Mouse (Mus musculus) left cerebral cortex, postnatal 4 days (tissue): ENCODE results near the gene Tas2r126. TPM values are rescaled to one million over a fixed set of nuclear protein-coding genes. Genes with fewer than 3 reads are reported as not detected.

Experiments
- DNase-seq: peaks from one replicate; pipeline ENCODE4 v3.0.0-alpha.2; 2022
- intact Hi-C: fragments of 180-260 bp; cut with DNase I; formaldehyde crosslinking; loops from one replicate; pipeline ENCODE4 v1.15.1; 2025
- total RNA-seq, 2 experiments: library from RNA; stranded (reverse); gene quantifications; 2 replicates each; pipeline ENCODE4 v1.2.3; 2021

Gene Tas2r126
- total RNA-seq, 2 experiments from 2014 or later: not detected

DNA sequence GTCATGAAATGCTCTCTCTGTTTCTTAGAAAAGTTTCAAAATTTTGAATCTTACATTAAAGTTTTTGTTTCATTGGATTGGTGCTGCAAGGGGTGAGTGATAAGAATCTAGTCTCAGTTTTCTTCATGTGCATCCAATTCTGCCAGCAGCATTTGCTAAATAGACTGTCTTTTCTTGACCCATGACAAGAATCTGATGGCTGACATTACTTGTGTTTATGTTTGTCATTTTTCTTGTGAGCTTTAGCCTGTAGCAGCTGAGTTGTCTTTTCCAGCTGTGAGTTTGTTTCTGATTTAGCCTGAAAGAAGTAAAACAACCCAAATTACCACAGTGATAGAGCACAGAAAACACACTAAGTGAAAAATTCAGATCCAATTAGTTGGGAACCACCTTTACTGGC lies 50.3 kb downstream of the Tas2r126 start:
- DNase-seq: no peak
- intact Hi-C loops: no loop called here

Other genes starting within 250 kb of the Tas2r126 start
- gene Tas2r144, start 219.2 kb upstream of the Tas2r126 start, total RNA-seq: not detected
- gene Gstk1, start 188.6 kb upstream of the Tas2r126 start, total RNA-seq: 1 to 10 TPM; 3.4 to 4.1 TPM
- gene Tmem139, start 172.6 kb upstream of the Tas2r126 start, total RNA-seq: not detected
- gene Casp2, start 169.6 kb upstream of the Tas2r126 start, total RNA-seq: 10 to 100 TPM; 45.5 to 49.7 TPM
- gene Clcn1, start 147.8 kb upstream of the Tas2r126 start, total RNA-seq: 1 to 10 TPM; 6.6 to 7.7 TPM
- 10 to 100 TPM; 83.4 to 92.0 TPM for gene Fam131b, start 109.9 kb upstream of the Tas2r126 start, total RNA-seq
- gene Zyx, start 84.9 kb upstream of the Tas2r126 start, total RNA-seq: 10 to 100 TPM; 43.9 to 49.8 TPM
- gene Epha1, start 61.3 kb upstream of the Tas2r126 start, total RNA-seq: under 1 TPM; 0.14 to 0.18 TPM
- not detected for gene Tas2r143, start 34.3 kb upstream of the Tas2r126 start, total RNA-seq
- gene Tas2r135, start 29.1 kb upstream of the Tas2r126 start, total RNA-seq: under 1 TPM in 1 of 2 experiments, not detected in 1; 0.36 TPM
- not detected for gene Olfr458, start 30.7 kb downstream of the Tas2r126 start, total RNA-seq
- gene Olfr457, start 41.8 kb downstream of the Tas2r126 start, total RNA-seq: not detected
- gene Olfr456, start 52.7 kb downstream of the Tas2r126 start, total RNA-seq: not detected
- gene Olfr455, start 113.1 kb downstream of the Tas2r126 start, total RNA-seq: not detected
- gene Tcaf3, start 163.2 kb downstream of the Tas2r126 start, total RNA-seq: not detected
- gene Tcaf2, start 210.7 kb downstream of the Tas2r126 start, total RNA-seq: 1 to 10 TPM; 2.2 to 2.4 TPM